Mouse (Mus musculus): ENCODE measurements around the gene Cacnb3.

Cacnb3 gene

DNA sequence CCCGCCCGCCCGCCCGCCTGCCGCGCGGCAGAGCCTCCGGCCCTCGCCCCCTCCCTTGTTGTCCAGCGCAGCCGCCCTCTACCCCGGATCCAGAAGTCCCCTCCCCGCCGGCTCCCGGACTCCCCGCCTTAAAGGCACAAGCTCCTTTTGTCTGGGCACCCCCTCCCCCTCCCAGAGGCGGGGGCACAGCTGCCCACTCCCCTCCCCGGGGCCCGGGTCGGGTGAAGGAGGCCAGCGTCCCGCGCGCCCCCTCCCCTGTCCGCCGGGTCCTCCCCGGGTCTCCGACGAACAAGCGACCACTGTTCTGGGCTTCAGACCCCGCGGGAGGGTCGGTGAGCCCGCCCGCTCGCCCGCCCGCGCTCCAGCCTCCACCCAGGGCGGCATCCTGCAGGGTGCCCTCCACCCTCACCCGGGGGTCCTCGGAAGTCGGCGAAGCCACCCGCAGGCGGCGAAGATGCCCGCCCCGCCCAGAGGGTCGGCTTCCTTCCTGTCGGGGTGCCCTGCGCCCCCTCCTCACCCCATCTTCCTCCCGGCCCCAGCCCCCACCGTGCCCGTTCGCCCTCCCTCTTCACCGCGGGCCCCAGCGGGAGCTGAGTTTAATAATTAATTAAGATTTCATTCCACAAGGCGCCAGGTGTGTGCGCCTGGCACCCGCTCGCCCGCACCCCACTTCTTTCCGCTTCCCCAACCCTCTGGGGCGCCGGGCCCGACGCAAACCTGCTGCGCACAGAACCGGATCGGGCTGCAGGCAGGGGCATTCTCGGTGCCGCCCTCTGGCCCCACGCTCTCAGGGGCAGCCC, 21.1 kb upstream of the Cacnb3 start, which contains the start of gene Adcy6:
Gene Adcy6 (minus strand): TSS at position 746 of the 800 bp plus-strand sequence.
- no peak for DNase-seq (ENCODE audit: low read depth)

DNA sequence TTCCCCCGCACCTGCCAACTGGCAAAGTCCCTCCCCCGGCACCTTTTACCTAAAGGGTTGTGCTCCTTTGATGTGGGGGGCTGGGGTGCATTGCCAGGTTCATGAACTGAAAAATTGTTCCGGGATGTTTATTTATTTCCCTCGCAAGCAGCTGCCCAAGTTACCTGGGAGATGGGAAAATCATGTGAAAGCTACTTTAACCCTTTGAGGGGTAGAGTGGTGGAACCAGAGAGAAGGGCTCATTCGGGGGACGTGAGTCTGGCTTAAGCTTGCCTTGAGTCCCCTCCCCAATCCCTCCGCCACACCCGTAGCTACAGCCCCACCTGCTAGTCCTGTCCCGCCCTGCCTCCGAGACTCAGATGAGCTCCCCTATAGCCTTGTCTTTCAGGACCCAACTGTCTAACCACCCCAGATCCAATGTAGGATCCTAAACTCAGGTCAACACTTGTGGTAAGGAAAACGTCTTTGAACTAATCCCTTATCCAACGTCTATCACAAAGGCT, 20.5 kb upstream of the Cacnb3 start:
- DNase-seq (ENCODE audit: low read depth), result no peak

DNA sequence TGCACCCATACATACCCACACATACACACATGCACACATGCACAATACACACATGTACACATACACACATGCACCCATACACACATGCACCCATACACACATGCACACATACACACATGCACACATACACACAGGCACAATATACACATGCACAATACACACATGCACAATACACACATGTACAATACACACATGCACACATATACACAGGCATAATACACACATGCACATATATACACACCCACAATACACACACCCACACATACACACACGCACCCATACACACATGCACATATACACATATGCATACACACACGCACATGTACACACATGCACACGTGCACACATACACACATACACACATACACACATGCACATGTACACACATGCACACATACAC, 18.4 kb upstream of the Cacnb3 start:
- no peak for DNase-seq (ENCODE audit: low read depth)

DNA sequence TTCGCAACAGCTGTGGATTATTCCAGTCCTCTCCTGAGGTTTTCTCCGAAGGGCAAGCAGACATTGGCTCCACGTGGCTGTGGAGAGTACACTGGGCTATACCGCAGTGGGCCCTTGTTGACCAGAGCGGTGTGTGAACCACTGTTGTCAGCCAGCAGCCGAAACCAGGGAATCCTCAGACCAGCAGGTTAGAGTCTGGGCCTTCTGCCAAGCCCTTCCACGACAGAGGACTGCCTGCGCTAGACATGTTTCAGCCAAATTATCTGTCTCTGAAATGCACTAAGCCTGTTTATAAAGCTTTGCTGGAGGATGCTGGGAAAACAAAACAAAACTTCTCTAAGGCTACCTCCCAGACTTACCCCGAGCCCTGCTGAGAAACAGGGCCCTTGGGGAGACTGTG, 16.1 kb upstream of the Cacnb3 start:
- no peak for DNase-seq (ENCODE audit: low read depth)

DNA sequence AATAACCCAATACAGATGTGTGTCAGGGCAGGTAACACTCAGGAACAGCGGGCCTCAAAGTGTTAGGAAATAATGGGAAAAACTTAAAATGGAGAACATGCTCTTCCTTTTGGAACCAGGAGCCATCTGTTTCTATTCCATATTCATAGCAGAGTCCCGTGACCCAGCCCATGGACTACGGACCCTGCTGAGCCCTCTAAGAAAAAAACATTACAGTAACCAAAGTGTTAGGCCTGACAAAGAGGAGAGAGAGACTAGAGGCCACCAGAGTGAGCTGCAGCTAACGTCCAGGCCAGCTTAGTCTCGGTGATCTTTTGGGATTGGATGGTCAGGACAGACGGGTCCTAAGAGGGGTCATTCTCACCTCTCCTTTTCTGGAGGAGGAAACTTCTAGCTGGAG, 15.7 kb upstream of the Cacnb3 start:
- no peak for DNase-seq (ENCODE audit: low read depth)

DNA sequence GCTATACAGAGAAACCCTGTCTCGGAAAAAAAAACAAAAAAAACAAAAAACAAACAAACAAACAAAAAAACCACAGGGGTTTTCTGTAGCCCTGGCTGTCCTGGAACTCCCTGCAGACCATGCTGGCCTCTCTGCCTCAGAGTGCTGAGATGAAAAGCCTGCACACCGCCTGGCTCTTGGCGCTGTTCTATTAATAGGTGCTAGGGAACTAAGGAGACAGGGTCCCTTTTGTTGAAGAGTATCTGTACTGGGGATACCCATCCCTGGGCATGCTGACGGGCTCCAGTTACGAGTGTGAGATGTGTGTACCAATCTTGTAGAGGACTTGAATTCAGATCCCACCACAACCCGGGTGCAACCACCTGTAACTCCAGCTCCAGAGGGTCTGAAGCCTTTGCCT, 14.9 kb upstream of the Cacnb3 start:
- no peak for DNase-seq (ENCODE audit: low read depth)

DNA sequence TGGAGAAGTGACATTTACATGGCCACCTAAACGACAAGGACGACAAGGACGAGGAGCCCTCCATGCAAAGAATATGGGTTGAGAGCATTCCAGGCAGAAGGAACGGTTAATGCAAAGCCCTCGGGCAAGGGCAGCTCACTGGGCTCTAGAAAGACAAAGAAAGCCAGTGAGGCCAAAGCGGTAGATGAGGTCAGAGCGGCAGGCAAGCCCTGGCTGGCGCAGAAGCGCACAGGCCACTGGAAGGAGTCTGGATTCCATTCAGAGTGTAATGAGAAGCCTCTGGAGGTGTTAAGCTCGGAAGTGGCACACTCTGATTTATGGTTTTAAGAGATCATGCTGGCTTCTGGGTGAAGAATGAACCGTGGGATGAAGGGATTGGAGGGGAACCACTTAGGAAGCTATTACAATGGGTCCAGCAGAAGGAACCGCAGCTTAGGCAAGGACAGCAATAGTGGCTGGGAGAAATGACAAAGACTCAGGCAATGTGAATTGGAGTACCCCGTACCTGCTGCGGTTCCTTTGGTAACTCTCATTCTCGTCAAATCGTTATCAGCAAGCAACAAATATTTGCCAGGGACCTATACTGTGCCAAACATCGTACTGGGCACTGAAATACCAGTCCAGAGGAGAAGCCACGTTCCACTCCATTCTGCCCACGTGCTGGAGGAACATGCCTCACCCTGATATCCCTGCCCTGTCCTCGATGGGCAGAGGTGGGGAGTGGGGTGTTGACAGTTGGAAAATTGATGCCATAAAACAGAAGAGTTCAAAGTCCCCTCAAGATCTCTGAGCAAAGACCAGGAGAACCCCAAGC, 14.1 kb upstream of the Cacnb3 start:
- DNase-seq (ENCODE audit: low read depth), result no peak

DNA sequence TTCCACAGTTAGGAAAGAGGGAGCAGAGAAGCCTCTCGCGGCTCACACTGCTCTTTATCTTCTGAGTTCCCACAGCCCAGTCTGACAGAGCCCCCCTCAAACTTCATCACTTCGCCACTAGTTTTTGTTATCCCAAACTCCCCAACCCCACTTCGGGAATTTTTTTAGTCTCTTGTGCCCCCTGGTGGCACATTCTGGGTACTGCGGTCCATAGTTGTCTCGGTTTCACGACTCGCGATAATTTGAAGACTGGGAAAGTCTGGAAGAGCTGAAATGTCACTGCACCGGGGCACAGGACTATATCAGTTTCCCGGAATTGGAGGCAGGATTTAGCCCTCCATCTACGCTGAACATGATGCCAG, 13.5 kb upstream of the Cacnb3 start:
- peak; percentile 65 for DNase-seq (ENCODE audit: low read depth)

DNA sequence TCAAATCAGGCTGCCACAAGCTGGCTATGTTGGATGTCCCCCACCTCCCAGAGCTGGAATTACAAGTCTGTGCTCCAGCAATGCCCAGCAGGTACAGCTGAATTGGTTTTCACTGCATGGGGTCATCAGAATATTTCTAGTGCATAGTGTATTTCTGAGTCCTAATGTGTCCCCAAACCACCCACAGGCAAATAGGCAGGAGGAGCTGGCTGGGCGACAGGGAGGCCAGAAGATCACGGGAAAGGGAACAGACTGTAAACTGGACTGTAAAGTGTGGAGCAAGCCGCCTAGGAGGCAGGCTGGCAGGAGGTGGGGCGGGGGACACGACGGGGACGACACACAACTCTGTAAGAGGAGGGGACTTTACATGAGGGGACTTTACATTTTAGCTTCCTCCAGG, 8.4 kb upstream of the Cacnb3 start:
- DNase-seq (ENCODE audit: low read depth), result no peak

DNA sequence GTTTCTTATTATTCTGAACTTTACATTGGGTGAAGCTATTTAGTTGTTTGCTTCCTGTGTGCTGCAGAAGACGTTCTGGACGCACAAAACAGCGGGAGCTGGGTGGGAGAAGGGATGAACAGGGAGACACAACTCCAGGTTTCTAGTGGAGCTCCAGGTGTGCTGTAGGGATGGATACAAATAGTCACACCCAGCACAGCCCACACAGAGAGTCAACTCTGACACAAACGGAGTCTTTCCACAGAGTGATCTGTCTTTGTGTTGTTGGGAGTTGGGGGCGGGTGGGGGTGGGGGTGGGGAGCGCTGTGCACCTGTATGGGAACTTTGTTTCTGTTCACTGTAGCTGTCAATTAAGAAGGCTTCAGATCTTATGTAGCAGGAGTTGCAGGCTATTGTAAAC, 7.9 kb upstream of the Cacnb3 start:
- no peak for DNase-seq (ENCODE audit: low read depth)

DNA sequence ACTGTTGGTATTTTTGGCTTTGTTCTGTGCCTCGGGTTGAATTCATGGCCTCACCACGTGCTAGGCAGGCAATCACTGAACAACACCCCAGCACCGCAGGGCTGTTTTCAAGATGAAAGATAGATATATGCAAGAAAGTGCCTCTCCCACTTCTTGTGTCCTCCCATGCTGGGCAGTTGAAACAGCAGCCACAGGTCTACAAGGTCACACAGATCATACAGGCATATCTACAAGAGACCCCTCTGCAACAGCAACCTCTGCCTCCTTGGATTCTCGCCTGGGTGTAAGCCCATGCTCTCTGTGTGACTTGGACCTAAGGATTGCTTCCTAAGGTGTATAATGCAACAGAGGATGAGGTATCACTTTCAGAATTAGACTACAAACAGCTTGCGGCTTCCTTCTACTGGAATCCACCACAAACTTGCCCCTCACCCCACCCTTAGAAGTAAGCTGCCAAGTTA, 7.2 kb upstream of the Cacnb3 start:
- no peak for DNase-seq (ENCODE audit: low read depth)

DNA sequence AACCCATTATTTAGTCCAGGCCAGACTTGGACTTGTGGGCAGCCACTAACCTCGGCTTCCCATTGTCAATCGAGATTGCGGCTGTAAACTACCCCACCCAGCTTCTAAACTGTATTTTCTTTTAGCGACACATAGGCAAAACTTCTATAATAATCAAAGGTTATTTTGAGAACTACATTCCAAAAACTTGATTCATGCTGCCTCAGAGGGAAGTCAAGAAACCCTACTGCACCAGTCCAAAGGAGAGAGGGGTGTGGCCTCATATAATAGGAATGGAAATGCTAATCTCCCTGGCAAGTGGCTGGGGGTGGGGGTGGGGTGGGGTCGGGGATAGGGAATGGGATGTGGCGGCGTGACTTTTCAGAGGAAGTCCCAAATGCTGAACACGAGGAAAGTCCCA, 4.6 kb upstream of the Cacnb3 start:
- DNase-seq (ENCODE audit: low read depth), result no peak

DNA sequence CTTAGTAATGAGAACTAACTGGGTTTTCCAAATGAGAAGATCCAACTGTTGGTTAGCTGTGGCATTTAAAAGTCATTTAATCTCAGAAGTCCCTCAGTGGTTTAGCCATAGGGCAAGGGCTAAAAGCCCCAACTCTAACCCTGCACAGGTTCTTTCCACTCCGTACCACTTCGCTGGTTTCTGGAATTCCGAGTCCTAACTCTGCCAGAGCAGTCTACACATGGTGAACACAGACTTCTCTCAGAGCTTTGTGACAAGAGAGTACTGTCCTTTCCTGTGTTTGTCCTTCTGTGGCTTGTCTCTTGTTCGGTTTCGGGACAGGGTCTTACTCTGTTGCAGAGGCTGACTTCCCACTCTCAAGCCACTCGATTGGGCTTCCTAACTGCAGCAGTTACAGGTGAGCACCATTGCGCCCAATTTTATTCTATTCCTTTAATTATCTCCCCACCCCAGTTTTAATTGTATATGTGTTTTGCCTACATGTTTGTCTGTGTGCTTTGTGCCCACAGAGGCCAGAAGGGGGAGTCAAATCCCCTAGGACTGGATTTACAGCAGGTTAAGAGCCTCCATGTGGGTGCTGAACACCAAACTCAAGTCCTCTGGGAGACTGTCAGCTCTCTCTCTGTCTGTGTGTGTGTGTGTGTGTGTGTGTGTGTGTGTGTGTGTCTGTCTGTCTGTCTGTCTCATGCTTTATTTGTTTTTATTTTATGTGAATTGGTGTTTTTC, 4.0 kb upstream of the Cacnb3 start:
- DNase-seq (ENCODE audit: low read depth), result no peak

DNA sequence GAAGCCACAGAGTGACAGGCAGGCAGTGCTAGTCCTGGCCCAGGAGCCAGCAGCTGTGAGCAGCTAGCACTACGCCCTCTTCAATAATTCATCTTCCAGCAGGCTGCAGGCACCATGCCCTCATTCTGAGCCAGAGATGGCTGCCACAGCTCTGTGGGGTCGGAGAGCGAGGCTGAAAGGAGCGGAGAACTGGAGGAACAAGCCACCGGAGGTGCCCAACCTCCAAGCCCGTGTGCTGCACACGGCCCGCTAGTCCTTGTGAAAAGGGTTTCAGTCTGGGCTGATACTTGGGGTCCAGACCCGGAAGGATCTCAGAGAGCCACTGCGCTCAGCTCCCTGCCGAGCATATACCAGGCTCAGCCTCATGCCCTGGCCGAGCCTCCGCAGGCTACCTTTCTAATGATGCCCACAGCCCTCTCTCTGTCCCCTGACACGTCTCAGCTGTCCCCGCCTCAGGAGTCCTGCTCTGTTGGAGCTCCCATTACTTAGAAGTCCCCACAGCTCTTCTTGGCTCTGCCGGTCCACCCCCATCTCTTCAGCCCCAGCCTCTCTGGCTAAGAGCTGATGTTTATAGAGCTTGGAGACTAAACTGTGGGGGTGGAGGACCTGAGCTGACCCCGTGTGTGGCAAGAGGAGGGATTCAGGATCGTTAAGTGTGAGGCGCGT, 1.9 kb upstream of the Cacnb3 start:
- DNase-seq (ENCODE audit: low read depth), result no peak

DNA sequence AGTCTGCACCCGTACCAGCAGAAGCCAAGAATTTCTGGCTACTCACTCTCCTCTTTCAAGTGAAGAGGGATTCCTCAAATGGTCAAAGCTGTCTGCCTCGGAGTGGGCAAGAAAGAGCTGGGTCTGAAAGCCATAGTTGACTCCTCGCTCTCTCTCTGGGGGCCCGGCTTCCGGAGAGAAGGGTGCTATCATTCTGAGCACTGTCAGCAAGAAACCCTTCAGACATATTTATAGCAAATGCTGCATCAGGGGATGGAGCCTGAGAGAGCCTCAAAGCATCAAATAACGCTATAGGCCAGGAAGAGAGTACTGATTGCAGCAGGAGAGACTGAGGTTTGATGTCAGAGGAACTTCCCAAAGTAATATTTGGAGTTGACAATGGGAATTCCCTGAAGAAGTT, 1.2 kb upstream of the Cacnb3 start:
- DNase-seq (ENCODE audit: low read depth), result no peak

DNA sequence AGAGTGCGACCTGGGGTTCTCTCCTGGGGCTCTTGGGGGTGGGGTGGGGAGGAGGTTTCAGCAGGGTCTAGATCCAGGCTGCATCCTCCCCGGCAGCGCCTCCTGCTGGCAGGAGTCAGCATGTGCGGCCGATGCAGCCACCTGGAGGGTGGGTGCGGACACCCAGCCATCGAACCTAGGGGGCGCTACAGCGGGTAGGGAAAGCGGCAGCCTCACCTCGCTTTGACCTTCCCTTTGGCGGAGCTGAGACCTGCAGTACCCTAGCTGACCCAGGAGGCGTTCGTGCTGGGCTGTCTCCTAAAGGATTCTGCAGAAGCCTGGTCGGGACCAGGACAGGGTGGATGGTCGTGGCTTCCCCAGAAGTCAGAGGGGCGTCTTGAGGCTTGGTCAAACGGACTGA, 853 bp downstream of the Cacnb3 start:
- DNase-seq (ENCODE audit: low read depth), result peak; percentile 65

DNA sequence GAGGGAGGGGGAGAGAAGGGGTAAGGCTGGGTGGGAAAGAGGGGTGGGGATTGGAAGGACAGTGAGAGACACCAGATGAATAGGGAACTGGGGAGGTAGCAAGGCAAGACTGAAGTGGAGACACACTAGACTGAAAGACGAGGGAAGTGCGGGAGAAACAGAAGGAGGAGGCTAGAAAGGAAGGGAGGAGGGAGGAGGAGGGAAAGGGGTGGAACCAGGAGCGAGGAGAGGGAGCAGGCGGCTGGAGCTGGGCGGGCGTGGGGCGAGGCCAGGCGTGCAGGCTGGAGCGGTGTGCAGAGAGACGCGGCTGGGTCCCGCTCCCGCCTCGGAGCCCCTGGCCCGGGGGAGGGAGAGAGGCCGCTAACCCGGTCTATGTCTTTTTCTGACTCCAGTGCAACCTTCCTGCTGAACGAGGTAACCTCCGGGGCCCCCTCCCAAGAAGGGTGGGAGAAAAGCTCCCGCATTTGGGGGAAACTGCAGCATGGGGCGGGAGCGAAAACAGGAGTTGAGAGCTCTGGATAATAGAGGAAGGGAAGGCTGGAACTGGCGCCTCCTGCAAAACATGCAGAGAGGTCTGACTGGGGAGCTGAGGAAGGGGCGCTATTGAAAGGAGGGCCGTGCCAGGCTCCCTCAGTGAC, 1.6 kb downstream of the Cacnb3 start:
- no peak for DNase-seq (ENCODE audit: low read depth)

DNA sequence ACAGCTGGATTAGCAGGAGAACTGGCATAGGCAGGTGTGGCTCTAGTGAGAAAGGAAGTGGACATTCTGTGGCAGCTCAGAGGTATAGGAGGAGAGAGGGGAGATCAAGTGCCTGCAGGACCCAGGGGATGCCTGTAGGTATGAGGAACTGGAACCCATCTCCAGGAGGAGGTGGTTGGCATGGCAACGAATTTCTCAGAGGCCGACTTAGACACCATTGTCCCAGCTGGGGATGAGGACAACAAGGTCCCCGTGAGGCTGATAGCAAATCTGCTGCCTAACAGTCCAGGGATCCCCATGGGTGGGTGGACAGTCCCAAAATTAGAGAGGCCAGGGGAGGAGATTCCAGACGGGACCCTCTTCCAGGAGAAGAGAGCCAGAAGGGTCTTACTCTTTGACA, 2.3 kb downstream of the Cacnb3 start:
- DNase-seq (ENCODE audit: low read depth), result no peak

DNA sequence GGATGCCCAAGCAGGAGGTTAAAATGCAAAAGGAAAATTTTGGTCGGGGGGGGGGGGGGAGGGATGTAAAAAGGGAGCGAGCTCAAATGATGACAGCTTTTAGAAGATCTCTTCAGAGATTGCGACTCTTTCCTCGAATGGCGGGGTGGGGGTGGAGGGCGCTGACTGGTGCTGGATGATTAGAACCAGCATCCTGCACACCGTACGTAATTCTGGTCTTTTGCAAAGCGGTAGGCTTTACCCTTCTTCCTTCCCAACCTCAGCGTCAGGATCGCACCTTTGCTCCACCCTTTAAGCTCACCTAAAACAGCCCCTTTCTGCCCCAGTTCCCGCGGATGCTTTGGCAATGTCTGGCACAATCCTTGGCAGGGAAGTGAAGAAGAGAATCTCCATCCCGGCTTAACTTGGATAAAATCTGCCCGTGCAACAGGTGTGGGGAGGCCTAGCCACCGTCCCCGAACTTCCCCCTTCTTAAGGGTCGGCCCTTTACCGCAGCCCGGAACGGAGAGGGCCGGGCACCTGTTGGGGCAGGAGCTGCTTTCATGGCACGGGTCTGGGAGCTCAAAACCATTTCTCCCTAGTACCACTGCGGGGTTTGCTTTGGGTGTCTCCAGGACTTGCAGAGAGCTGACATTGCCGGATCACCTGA, 3.3 kb downstream of the Cacnb3 start:
- DNase-seq (ENCODE audit: low read depth), result no peak

DNA sequence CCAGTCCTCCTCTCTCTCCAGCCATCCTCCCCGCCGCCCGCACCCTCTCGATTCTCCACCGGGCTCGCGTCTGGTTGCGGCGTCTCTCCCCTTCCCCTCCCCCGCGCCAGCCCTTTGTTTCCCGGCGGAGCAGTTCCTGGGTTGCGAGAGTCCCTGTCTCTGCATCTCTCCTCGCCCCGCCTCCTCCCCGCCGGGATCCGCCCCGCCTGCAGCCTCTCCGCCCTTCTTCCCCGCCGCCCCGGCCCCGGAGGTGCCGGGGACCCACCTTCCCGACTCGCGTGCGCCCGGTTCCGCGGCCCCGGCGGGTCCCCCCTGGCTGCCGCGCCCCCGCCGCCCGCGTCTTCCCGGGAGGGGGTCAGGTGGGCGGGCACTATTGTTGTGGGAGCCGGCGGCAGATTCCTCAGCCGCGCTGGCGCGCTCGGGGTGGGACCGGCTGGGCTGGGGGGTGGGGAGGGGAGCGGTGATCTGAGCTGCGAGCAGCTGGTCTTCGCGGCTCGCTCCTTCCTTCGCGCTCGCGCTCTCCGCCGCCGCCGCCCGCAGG, 4.0 kb downstream of the Cacnb3 start:
- no peak for DNase-seq (ENCODE audit: low read depth)
